Comparison of ENCODE assay signal across 9 mouse cellular contexts in genomic region chr4:41761680-41762079, GRCm38 (mm10). TPM values are rescaled to one million over a fixed set of nuclear protein-coding genes. Genes with fewer than 3 reads are reported as not detected.
DNase-seq lines count a peak whose midpoint lies in the region; ATAC-seq and TF ChIP-seq lines count a peak whose summit lies in the region.
"Had no signal": no experiment of that assay in that cellular context is flagged by ENCODE, and none has a peak within 500 bp of the region (broad histone marks: within the 10 kb centered on the region; RNA-seq: fewer than 3 reads in every experiment).

No protein-coding gene starts in this region.

- peak overlapping the region; percentile 48; the same call in 1 of the 2 replicates for H3K4me2 ChIP-seq in forebrain, embryonic 11.5 days (ENCODE audit: low read depth, low read length, severe bottlenecking)
- H3K4me2 ChIP-seq in forebrain, embryonic 16.5 days (ENCODE audit: low read length): no peak overlapping the region
- H3K4me2 ChIP-seq in lung, embryonic 14.5 days: peak overlapping the region; percentile 74
- H3K4me2 ChIP-seq in hindbrain, embryonic 15.5 days: peak overlapping the region; percentile 48
- H3K4me2 ChIP-seq in neural tube, embryonic 12.5 days (replicated peaks): peak overlapping the region; percentile 60

- H3K36me3 ChIP-seq in forebrain, embryonic 11.5 days (ENCODE audit: control insufficient read depth, insufficient read depth, low read length): no peaks in the 10 kb centered on the region
- no peaks in the 10 kb centered on the region for H3K36me3 ChIP-seq in forebrain, embryonic 16.5 days (ENCODE audit: control insufficient read depth, insufficient read depth)
- peaks cover 12% of the 10 kb centered on the region; the same call in 1 of the 2 replicates for H3K36me3 ChIP-seq in lung, embryonic 14.5 days (ENCODE audit: insufficient read depth)
- 0 out of 2 replicates have a peak, but pooled peaks cover 2% of the 10 kb centered on the region for H3K36me3 ChIP-seq in hindbrain, embryonic 15.5 days
- no peaks in the 10 kb centered on the region for H3K36me3 ChIP-seq in neural tube, embryonic 12.5 days

- H3K4me1 ChIP-seq in forebrain, embryonic 11.5 days (replicated peaks; ENCODE audit: control insufficient read depth, insufficient read depth, low read length): peaks cover 11% of the 10 kb centered on the region
- H3K4me1 ChIP-seq in forebrain, embryonic 16.5 days (replicated peaks; ENCODE audit: control insufficient read depth, insufficient read depth, low read length): peaks cover 30% of the 10 kb centered on the region
- H3K4me1 ChIP-seq in lung, embryonic 14.5 days (ENCODE audit: insufficient read depth): peaks cover 15% of the 10 kb centered on the region; the same call in 1 of the 2 replicates
- peaks cover 32% of the 10 kb centered on the region for H3K4me1 ChIP-seq in hindbrain, embryonic 15.5 days (replicated peaks)
- peaks cover 13% of the 10 kb centered on the region for H3K4me1 ChIP-seq in neural tube, embryonic 12.5 days

- no peak overlapping the region for H3K4me3 ChIP-seq in forebrain, embryonic 11.5 days (ENCODE audit: low read depth, low read length)
- H3K4me3 ChIP-seq in forebrain, embryonic 16.5 days (replicated peaks; ENCODE audit: low read length): no peak overlapping the region
- H3K4me3 ChIP-seq in lung, embryonic 14.5 days (ENCODE audit: low read depth, low read length): peak overlapping the region; percentile 46
- no peak overlapping the region for H3K4me3 ChIP-seq in hindbrain, embryonic 15.5 days
- no peak overlapping the region for H3K4me3 ChIP-seq in neural tube, embryonic 12.5 days

- TF ChIP-seq CTCF in lung, embryonic 14.5 days (IDR thresholded peaks at IDR 0.05; ENCODE audit: low read depth): no peak

- DNase-seq in forebrain, embryonic 11.5 days (ENCODE audit: low spot score): no peak
- peak; percentile 19 for DNase-seq in lung, embryonic 14.5 days
- DNase-seq in lung, postnatal 10 days: no peak
- no peak for DNase-seq in cerebellum, postnatal 25 days
- no peak for DNase-seq in thymus, adult 18-20 months
- DNase-seq: adrenal gland, adult 8-10 months had no signal

- no peaks in the 10 kb centered on the region for H3K9me3 ChIP-seq in forebrain, embryonic 11.5 days (ENCODE audit: control insufficient read depth, low read length)
- no peaks in the 10 kb centered on the region for H3K9me3 ChIP-seq in forebrain, embryonic 16.5 days (ENCODE audit: control insufficient read depth, low read length)
- H3K9me3 ChIP-seq in lung, embryonic 14.5 days (ENCODE audit: low read depth, low read length): no peaks in the 10 kb centered on the region
- no peaks in the 10 kb centered on the region for H3K9me3 ChIP-seq in hindbrain, embryonic 15.5 days
- H3K9me3 ChIP-seq in neural tube, embryonic 12.5 days: no peaks in the 10 kb centered on the region

- no peak overlapping the region; the same call in 1 of the 2 replicates for H3K9ac ChIP-seq in forebrain, embryonic 11.5 days (ENCODE audit: low read length)
- no peak overlapping the region for H3K9ac ChIP-seq in forebrain, embryonic 16.5 days (replicated peaks; ENCODE audit: low read depth, low read length)
- peak overlapping the region; percentile 0; the same call in 1 of the 2 replicates for H3K9ac ChIP-seq in lung, embryonic 14.5 days
- no peak overlapping the region for H3K9ac ChIP-seq in hindbrain, embryonic 15.5 days
- H3K9ac ChIP-seq in neural tube, embryonic 12.5 days: no peak overlapping the region

- peak overlapping the region; percentile 41; the same call in 1 of the 2 replicates for H3K27ac ChIP-seq in forebrain, embryonic 11.5 days (ENCODE audit: low read depth, low read length)
- H3K27ac ChIP-seq in forebrain, embryonic 16.5 days (ENCODE audit: low read length): no peak overlapping the region
- H3K27ac ChIP-seq in lung, embryonic 14.5 days (ENCODE audit: low read depth): peak overlapping the region; percentile 92
- peak overlapping the region; percentile 48 for H3K27ac ChIP-seq in hindbrain, embryonic 15.5 days (replicated peaks)
- H3K27ac ChIP-seq in neural tube, embryonic 12.5 days: no peak overlapping the region

- no peak for ATAC-seq in forebrain, embryonic 11.5 days (replicated peaks; ENCODE audit: low FRiP score)
- no peak for ATAC-seq in forebrain, embryonic 16.5 days
- ATAC-seq in lung, embryonic 14.5 days (ENCODE audit: insufficient read depth): no peak
- ATAC-seq in hindbrain, embryonic 15.5 days (ENCODE audit: low FRiP score, low read depth): no peak
- no peak for ATAC-seq in neural tube, embryonic 12.5 days (ENCODE audit: low FRiP score, low read depth)

- no peaks in the 10 kb centered on the region for H3K27me3 ChIP-seq in forebrain, embryonic 11.5 days (ENCODE audit: control insufficient read depth, insufficient read depth, low read length)
- no peaks in the 10 kb centered on the region for H3K27me3 ChIP-seq in forebrain, embryonic 16.5 days (replicated peaks; ENCODE audit: control insufficient read depth, insufficient read depth, low read length)
- H3K27me3 ChIP-seq in lung, embryonic 14.5 days (ENCODE audit: insufficient read depth, low read length): no peaks in the 10 kb centered on the region
- H3K27me3 ChIP-seq in hindbrain, embryonic 15.5 days: no peaks in the 10 kb centered on the region
- no peaks in the 10 kb centered on the region for H3K27me3 ChIP-seq in neural tube, embryonic 12.5 days (replicated peaks)

RNA-seq across cellular contexts. Expression of gene Sigmar1, which starts 5.7 kb away (rescaled TPM):
- polyA plus RNA-seq in forebrain, embryonic 11.5 days (2014; fragmentation: Nextera tagmentation; extraction: Ambion mirVana): 75.9 and 84.1 TPM in 2 replicates
- polyA plus RNA-seq in forebrain, embryonic 16.5 days (2015; fragmentation: Nextera tagmentation; extraction: Ambion mirVana): 48.0 and 55.8 TPM in 2 replicates
- polyA plus RNA-seq in lung, embryonic 14.5 days (2014; fragmentation: Nextera tagmentation; extraction: Ambion mirVana): 82.5 and 94.6 TPM in 2 replicates
- polyA plus RNA-seq in hindbrain, embryonic 15.5 days (2015; fragmentation: Nextera tagmentation; extraction: Ambion mirVana): 78.5 and 79.3 TPM in 2 replicates
- polyA plus RNA-seq in neural tube, embryonic 12.5 days (2016; fragmentation: Nextera tagmentation; extraction: Ambion mirVana): 60.7 and 63.7 TPM in 2 replicates

RNA-seq across cellular contexts. Expression of gene Galt, which starts 6.7 kb away (rescaled TPM):
- 18.4 and 21.4 TPM in 2 replicates for polyA plus RNA-seq in forebrain, embryonic 11.5 days (2014; fragmentation: Nextera tagmentation; extraction: Ambion mirVana)
- polyA plus RNA-seq in forebrain, embryonic 16.5 days (2015; fragmentation: Nextera tagmentation; extraction: Ambion mirVana): 21.2 and 30.2 TPM in 2 replicates
- 25.6 and 26.9 TPM in 2 replicates for polyA plus RNA-seq in lung, embryonic 14.5 days (2014; fragmentation: Nextera tagmentation; extraction: Ambion mirVana)
- 48.0 and 53.9 TPM in 2 replicates for polyA plus RNA-seq in hindbrain, embryonic 15.5 days (2015; fragmentation: Nextera tagmentation; extraction: Ambion mirVana)
- 25.2 and 27.3 TPM in 2 replicates for polyA plus RNA-seq in neural tube, embryonic 12.5 days (2016; fragmentation: Nextera tagmentation; extraction: Ambion mirVana)

RNA-seq across cellular contexts. Expression of gene Ccl27a, which starts 12.4 kb away (rescaled TPM):
- 67.6 and 74.3 TPM in 2 replicates for polyA plus RNA-seq in forebrain, embryonic 11.5 days (2014; fragmentation: Nextera tagmentation; extraction: Ambion mirVana)
- 199 and 219 TPM in 2 replicates for polyA plus RNA-seq in forebrain, embryonic 16.5 days (2015; fragmentation: Nextera tagmentation; extraction: Ambion mirVana)
- polyA plus RNA-seq in lung, embryonic 14.5 days (2014; fragmentation: Nextera tagmentation; extraction: Ambion mirVana): 28.2 and 30.0 TPM in 2 replicates
- polyA plus RNA-seq in hindbrain, embryonic 15.5 days (2015; fragmentation: Nextera tagmentation; extraction: Ambion mirVana): 258 and 281 TPM in 2 replicates
- 133 and 136 TPM in 2 replicates for polyA plus RNA-seq in neural tube, embryonic 12.5 days (2016; fragmentation: Nextera tagmentation; extraction: Ambion mirVana)

RNA-seq across cellular contexts. Expression of gene Arid3c, which starts 30.7 kb away (rescaled TPM):
- polyA plus RNA-seq in forebrain, embryonic 11.5 days (2014; fragmentation: Nextera tagmentation; extraction: Ambion mirVana): 0.59 and 0.80 TPM in 2 replicates
- polyA plus RNA-seq in forebrain, embryonic 16.5 days (2015; fragmentation: Nextera tagmentation; extraction: Ambion mirVana): not detected in 2 replicates
- polyA plus RNA-seq in lung, embryonic 14.5 days (2014; fragmentation: Nextera tagmentation; extraction: Ambion mirVana): not detected in 2 replicates
- 0.86 and 1.1 TPM in 2 replicates for polyA plus RNA-seq in hindbrain, embryonic 15.5 days (2015; fragmentation: Nextera tagmentation; extraction: Ambion mirVana)
- polyA plus RNA-seq in neural tube, embryonic 12.5 days (2016; fragmentation: Nextera tagmentation; extraction: Ambion mirVana): 1.4 and 1.5 TPM in 2 replicates

RNA-seq across cellular contexts. Expression of gene Dctn3, which starts 38.7 kb away (rescaled TPM):
- 135 and 142 TPM in 2 replicates for polyA plus RNA-seq in forebrain, embryonic 11.5 days (2014; fragmentation: Nextera tagmentation; extraction: Ambion mirVana)
- 304 and 315 TPM in 2 replicates for polyA plus RNA-seq in forebrain, embryonic 16.5 days (2015; fragmentation: Nextera tagmentation; extraction: Ambion mirVana)
- 103 and 106 TPM in 2 replicates for polyA plus RNA-seq in lung, embryonic 14.5 days (2014; fragmentation: Nextera tagmentation; extraction: Ambion mirVana)
- 298 and 299 TPM in 2 replicates for polyA plus RNA-seq in hindbrain, embryonic 15.5 days (2015; fragmentation: Nextera tagmentation; extraction: Ambion mirVana)
- 225 and 233 TPM in 2 replicates for polyA plus RNA-seq in neural tube, embryonic 12.5 days (2016; fragmentation: Nextera tagmentation; extraction: Ambion mirVana)

Comparison
In these comparisons a context has a peak if more than half of its experiments do, and no peak if none do; other contexts are left out.
1. H3K27ac ChIP-seq: peak in forebrain, embryonic 11.5 days (single experiment), lung, embryonic 14.5 days (single experiment) and hindbrain, embryonic 15.5 days (single experiment); none in forebrain, embryonic 16.5 days (single experiment) and neural tube, embryonic 12.5 days (single experiment).